Mouse (Mus musculus): ENCODE measurements around the gene Iqck.

Iqck gene

GRCm38 (mm10) chr7:118989275-118989856 is 133.8 kb downstream of the Iqck start:
- no peak for DNase-seq (ENCODE audit: low read depth, low spot score)

GRCm38 (mm10) chr7:118990282-118990681 is 134.7 kb downstream of the Iqck start:
- DNase-seq (ENCODE audit: low read depth, low spot score) = no peak

GRCm38 (mm10) chr7:118991341-118991884 is 135.9 kb downstream of the Iqck start:
- no peak for DNase-seq (ENCODE audit: low read depth, low spot score)

GRCm38 (mm10) chr7:118992080-118992560 is 136.6 kb downstream of the Iqck start:
- DNase-seq (ENCODE audit: low read depth, low spot score) = no peak

GRCm38 (mm10) chr7:118992623-118993405 is 137.3 kb downstream of the Iqck start:
- DNase-seq (ENCODE audit: low read depth, low spot score) = no peak

- DNase-seq (ENCODE audit: low read depth, low spot score) = no peak
These were observed 138.2 kb downstream of the Iqck start for GRCm38 (mm10) chr7:118993597-118994230.

- no peak for DNase-seq (ENCODE audit: low read depth, low spot score)
These were observed 138.8 kb downstream of the Iqck start for GRCm38 (mm10) chr7:118994231-118994842.

- peak; percentile 52 for DNase-seq (ENCODE audit: low read depth, low spot score)
These were observed 139.5 kb downstream of the Iqck start, which contains the start of gene Gprc5b for GRCm38 (mm10) chr7:118995007-118995406. Gene Gprc5b, minus strand, starts transcription at chr7:118995211.

- no peak for DNase-seq (ENCODE audit: low read depth, low spot score)
These were observed 140.1 kb downstream of the Iqck start for GRCm38 (mm10) chr7:118995671-118996070.

GRCm38 (mm10) chr7:118996137-118996837 is 140.7 kb downstream of the Iqck start:
- DNase-seq (ENCODE audit: low read depth, low spot score) = peak; percentile 54

- DNase-seq (ENCODE audit: low read depth, low spot score) = no peak
These were observed 144.3 kb downstream of the Iqck start for GRCm38 (mm10) chr7:118999857-119000256.

- no peak for DNase-seq (ENCODE audit: low read depth, low spot score)
These were observed 146.4 kb downstream of the Iqck start for GRCm38 (mm10) chr7:119001965-119002364.

- no peak for DNase-seq (ENCODE audit: low read depth, low spot score)
These were observed 146.9 kb downstream of the Iqck start for GRCm38 (mm10) chr7:119002501-119002900.

GRCm38 (mm10) chr7:119010854-119011529 is 155.4 kb downstream of the Iqck start:
- DNase-seq (ENCODE audit: low read depth, low spot score) = no peak

- DNase-seq (ENCODE audit: low read depth, low spot score) = no peak
These were observed 160.2 kb downstream of the Iqck start for GRCm38 (mm10) chr7:119015736-119016135.

- DNase-seq (ENCODE audit: low read depth, low spot score) = peak; percentile 47
These were observed 164.0 kb downstream of the Iqck start for GRCm38 (mm10) chr7:119019537-119019936.

Data from WW6 (cell line).